ENCODE assay signal across 14 mouse cellular contexts in the genomic region with DNA sequence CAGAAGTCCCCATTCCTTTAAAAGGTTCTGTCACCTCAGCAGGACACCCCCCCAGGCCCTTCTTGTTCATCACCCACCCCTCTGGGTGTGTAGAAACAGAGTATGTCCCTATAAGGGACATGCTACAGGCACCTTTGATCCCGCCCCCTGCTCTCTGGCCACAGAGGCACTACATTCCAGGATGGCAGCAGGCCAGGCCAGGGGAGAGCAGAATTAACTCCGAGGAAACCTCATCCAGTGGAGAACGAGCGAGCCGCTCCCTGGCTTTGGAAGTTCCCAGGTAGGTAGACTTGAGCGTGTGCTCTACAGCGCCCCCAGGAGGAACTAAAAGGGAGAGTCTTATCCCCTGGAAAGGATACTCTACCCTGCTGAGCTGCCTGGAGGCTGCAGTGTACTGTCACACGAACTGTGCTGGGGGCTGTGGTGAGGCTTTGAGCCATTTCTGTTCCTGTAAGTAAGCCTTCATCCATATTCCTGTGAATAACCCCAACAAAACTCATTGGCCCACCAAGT.
DNase-seq lines count a peak whose midpoint lies in the region; ATAC-seq and TF ChIP-seq lines count a peak whose summit lies in the region.
"Had no signal": no experiment of that assay in that cellular context is flagged by ENCODE, and none has a peak within 500 bp of the region (broad histone marks: within the 10 kb centered on the region; RNA-seq: fewer than 3 reads in every experiment).

No protein-coding gene starts in this region.

- peak; percentile 33 for ATAC-seq in Patski
- no peak for ATAC-seq in monocyte, adult 5-6 weeks (replicated peaks; ENCODE audit: insufficient number of reproducible peaks, low FRiP score, low TSS enrichment, poor library complexity, severe bottlenecking)

- in situ Hi-C loops in Patski (cut with MboI; ENCODE audit: low pct_unique_long_range_greater_than_20kb), result no loop called here

- CTCF ChIA-PET in Patski (lab: Charles Lee), result no interaction called here

- POLR2A ChIA-PET in Patski (lab: Charles Lee), result no interaction called here

- no peaks in the 10 kb centered on the region for H3K27me3 ChIP-seq in Patski
- H3K27me3 ChIP-seq: hindbrain, embryonic 13.5 days; liver, embryonic 13.5 days had no signal

- peak; percentile 18 for DNase-seq in gastrocnemius, postnatal 10 days
- no peak for DNase-seq in gastrocnemius, postnatal 36 days
- DNase-seq in kidney, postnatal 4 days, result peak; percentile 39 to 53
- no peak for DNase-seq in kidney, adult 11 months
- DNase-seq in 416B (ENCODE audit: low read depth), result peak; percentile 34
- DNase-seq in Patski (ENCODE audit: low read depth, low spot score), result no peak
- no peak for DNase-seq in frontal cortex, postnatal 14 days (ENCODE audit: low spot score in 2 of 2)
- DNase-seq: cerebellum, adult 8-10 months; embryo, embryonic 11 days; heart, adult 18-20 months; liver, embryonic 13.5 days; thymus, postnatal 4 days had no signal

- no peak for TF ChIP-seq CTCF in Patski (IDR thresholded peaks at IDR 0.05)

- intact Hi-C loops in gastrocnemius, postnatal 36 days (cut with DNase I), result no loop called here

Comparison
In these comparisons a context has a peak if more than half of its experiments do, and no peak if none do; other contexts are left out.
1. DNase-seq: peak in gastrocnemius, postnatal 10 days (single experiment), kidney, postnatal 4 days (2 of 2) and 416B (single experiment); none in gastrocnemius, postnatal 36 days (0 of 2), kidney, adult 11 months (single experiment), Patski (single experiment) and frontal cortex, postnatal 14 days (0 of 2).